Mouse (Mus musculus) colon, adult 2 months (tissue): ENCODE data around the gene Mettl6. TPM values are rescaled to one million over a fixed set of nuclear protein-coding genes. Genes with fewer than 3 reads are reported as not detected.

Experiments
- polyA plus RNA-seq: library from polyadenylated mRNA; depleted of rRNA; stranded (reverse); fragments of >200 nt; gene quantifications from 2 replicates; pipeline ENCODE4 v1.2.3, GENCODE M21; 2012; rRNA removed

Gene Mettl6
- 3.0 and 3.8 TPM in 2 replicates for polyA plus RNA-seq

DNA sequence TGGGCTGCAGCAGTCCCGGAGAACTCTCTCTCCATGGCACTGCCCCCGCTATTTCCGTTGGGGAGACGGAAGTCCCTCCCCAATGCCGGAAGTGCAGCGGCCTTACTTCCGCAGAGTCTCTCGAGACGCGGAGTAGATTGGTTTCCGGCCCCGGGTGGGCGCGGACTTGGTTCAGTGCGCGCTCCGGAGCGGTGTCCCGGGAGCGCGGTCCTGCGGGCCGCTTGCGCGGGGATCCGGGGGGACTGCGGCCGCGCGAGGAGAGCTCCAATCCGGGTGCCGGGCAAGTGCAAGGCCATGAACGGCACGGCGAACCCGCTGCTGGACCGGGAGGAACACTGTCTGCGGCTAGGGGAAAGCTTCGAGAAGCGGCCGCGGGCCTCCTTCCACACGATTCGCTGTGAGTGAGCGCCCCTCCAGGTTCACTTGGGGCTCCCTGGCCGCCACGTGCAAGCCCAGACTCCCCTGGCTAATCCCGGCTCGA, at the start of gene Mettl6:
Gene Mettl6, minus strand, starts transcription at position 66 of the 481 bp plus-strand sequence.

GRCm38 (mm10) chr14:31494349-31494974, 378 bp downstream of the Mettl6 start, which contains the start of gene Eaf1:
Gene Eaf1, plus strand, starts transcription at chr14:31494399.

GRCm38 (mm10) chr14:31435930-31436693, 58.7 kb downstream of the Mettl6 start, which contains the start of gene Sh3bp5:
Gene Sh3bp5, minus strand, starts transcription at chr14:31436078.

Other genes with a start within 250 kb of the Mettl6 start
- gene Phf7, start 243.7 kb downstream of the Mettl6 start, polyA plus RNA-seq, result 3.9 and 4.5 TPM in 2 replicates
- gene Bap1, start 243.6 kb downstream of the Mettl6 start, polyA plus RNA-seq, result 29.8 and 39.0 TPM in 2 replicates
- 0.35 and 0.47 TPM in 2 replicates for gene Dnah1, start 171.1 kb downstream of the Mettl6 start, polyA plus RNA-seq
- 9.4 and 9.9 TPM in 2 replicates for gene Capn7, start 158.4 kb downstream of the Mettl6 start, polyA plus RNA-seq
- gene Sh3bp5, start 59.0 kb downstream of the Mettl6 start, polyA plus RNA-seq, result 7.5 and 8.6 TPM in 2 replicates
- 30.4 and 34.3 TPM in 2 replicates for gene Eaf1, start 641 bp downstream of the Mettl6 start, polyA plus RNA-seq
- 1.4 and 1.8 TPM in 2 replicates for gene Colq, start 96.3 kb upstream of the Mettl6 start, polyA plus RNA-seq
- gene Gm49387, start 145.8 kb upstream of the Mettl6 start, polyA plus RNA-seq, result 0.38 TPM in 1 of 2 replicates, not detected in the other
- 12.2 and 16.1 TPM in 2 replicates for gene Btd, start 146.0 kb upstream of the Mettl6 start, polyA plus RNA-seq
- gene Hacl1, start 146.2 kb upstream of the Mettl6 start, polyA plus RNA-seq, result 2.9 and 4.6 TPM in 2 replicates